Mouse (Mus musculus) brain, embryonic 18.5 days (tissue): ENCODE measurements around the gene 1700024P04Rik.

Source experiments
- DNase-seq: peaks from one replicate; pipeline ENCODE4 v3.0.0-alpha.2; 2012; ENCODE audit warnings: low read depth, low spot score

The 1700024P04Rik gene

GRCm38 (mm10) chr13:98966583-98966982, 17.8 kb downstream of the 1700024P04Rik start:
- DNase-seq: no peak

- DNase-seq: no peak
Measured at GRCm38 (mm10) chr13:98963612-98964011, 20.8 kb downstream of the 1700024P04Rik start.

GRCm38 (mm10) chr13:98958177-98958576, 26.2 kb downstream of the 1700024P04Rik start:
- DNase-seq: no peak

- no peak for DNase-seq
Measured at GRCm38 (mm10) chr13:98956209-98956608, 28.2 kb downstream of the 1700024P04Rik start.

- no peak for DNase-seq
Measured at GRCm38 (mm10) chr13:98955676-98956075, 28.7 kb downstream of the 1700024P04Rik start.

GRCm38 (mm10) chr13:98955226-98955625, 29.1 kb downstream of the 1700024P04Rik start:
- no peak for DNase-seq

- no peak for DNase-seq
Measured at GRCm38 (mm10) chr13:98953830-98954229, 30.5 kb downstream of the 1700024P04Rik start.

- DNase-seq: no peak
Measured at GRCm38 (mm10) chr13:98951951-98952350, 32.4 kb downstream of the 1700024P04Rik start.

- no peak for DNase-seq
Measured at GRCm38 (mm10) chr13:98948146-98948545, 36.2 kb downstream of the 1700024P04Rik start.

- no peak for DNase-seq
Measured at GRCm38 (mm10) chr13:98946434-98946833, 37.9 kb downstream of the 1700024P04Rik start.

GRCm38 (mm10) chr13:98945908-98946307, 38.5 kb downstream of the 1700024P04Rik start:
- DNase-seq: no peak

- no peak for DNase-seq
Measured at GRCm38 (mm10) chr13:98945381-98945780, 39.0 kb downstream of the 1700024P04Rik start.

- DNase-seq: no peak
Measured at GRCm38 (mm10) chr13:98944620-98945081, 39.7 kb downstream of the 1700024P04Rik start.

GRCm38 (mm10) chr13:98942360-98942759, 42.0 kb downstream of the 1700024P04Rik start:
- no peak for DNase-seq

GRCm38 (mm10) chr13:98941829-98942343, 42.5 kb downstream of the 1700024P04Rik start:
- no peak for DNase-seq

- DNase-seq: no peak
Measured at GRCm38 (mm10) chr13:98937108-98937507, 47.3 kb downstream of the 1700024P04Rik start.
